Mouse (Mus musculus): ENCODE data around the gene Gm21560.
"Not testable (repeated sequence)": the region's sequence is repeated elsewhere in the genome, so short reads cannot be mapped to it uniquely, and the experiment has no call there.

Gm21560 gene

GRCm38 (mm10) chr14:6219192-6219591 is at the start of gene Gm21560:
Gene Gm21560 (minus strand): TSS chr14:6219292.
- DNase-seq (ENCODE audit: low spot score in 2 of 2), result not testable (repeated sequence)

DNA sequence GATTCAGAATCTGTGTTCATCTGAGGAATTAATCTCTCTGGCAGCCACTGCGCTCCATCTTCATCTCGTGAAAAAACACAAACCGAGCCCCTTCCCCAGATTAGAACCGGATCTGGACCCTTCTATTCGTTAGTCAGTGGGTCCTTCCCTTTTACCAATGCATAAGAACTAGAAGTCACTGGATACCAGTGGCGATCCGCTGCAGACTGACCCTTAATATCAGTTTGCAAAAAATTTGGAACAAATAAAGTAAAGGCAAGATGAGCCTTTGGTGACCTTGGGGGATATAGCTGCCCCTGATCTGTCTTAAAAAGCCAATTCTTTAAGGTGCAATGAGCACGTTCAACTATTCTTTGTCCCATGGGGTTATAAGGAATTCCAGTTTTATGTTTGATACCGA is 55.6 kb downstream of the Gm21560 start:
- peak in 1 of 2 experiments; percentile 11 for DNase-seq (ENCODE audit: low spot score in 2 of 2)

DNA sequence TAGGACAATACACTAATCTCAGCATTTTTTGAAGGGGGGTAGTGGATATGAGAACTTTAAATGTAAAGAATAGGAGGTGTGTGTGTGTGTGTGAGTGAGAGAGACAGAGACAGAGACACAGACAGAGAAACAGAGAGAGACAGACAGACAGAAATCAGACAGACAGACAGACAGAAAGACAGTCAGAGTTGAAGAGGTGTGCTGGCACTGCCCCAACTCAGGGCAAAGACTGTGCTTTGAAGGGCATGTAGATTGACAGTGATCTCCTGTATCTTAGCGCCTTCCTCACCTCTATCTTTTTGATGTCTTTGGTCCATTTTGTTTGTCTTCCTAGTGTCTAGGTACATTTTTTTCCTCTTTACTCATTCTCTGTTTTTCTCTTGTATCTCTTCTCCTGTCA is 58.0 kb downstream of the Gm21560 start:
- DNase-seq (ENCODE audit: low spot score in 2 of 2), result not testable (repeated sequence)

Data from right cerebral cortex, postnatal 10 days (tissue).